Mouse (Mus musculus): ENCODE data around the gene Slitrk2. TPM values are rescaled to one million over a fixed set of nuclear protein-coding genes. Genes with fewer than 3 reads are reported as not detected.

Gene Slitrk2
- polyA plus RNA-seq (2012): not detected in 2 replicates

DNA sequence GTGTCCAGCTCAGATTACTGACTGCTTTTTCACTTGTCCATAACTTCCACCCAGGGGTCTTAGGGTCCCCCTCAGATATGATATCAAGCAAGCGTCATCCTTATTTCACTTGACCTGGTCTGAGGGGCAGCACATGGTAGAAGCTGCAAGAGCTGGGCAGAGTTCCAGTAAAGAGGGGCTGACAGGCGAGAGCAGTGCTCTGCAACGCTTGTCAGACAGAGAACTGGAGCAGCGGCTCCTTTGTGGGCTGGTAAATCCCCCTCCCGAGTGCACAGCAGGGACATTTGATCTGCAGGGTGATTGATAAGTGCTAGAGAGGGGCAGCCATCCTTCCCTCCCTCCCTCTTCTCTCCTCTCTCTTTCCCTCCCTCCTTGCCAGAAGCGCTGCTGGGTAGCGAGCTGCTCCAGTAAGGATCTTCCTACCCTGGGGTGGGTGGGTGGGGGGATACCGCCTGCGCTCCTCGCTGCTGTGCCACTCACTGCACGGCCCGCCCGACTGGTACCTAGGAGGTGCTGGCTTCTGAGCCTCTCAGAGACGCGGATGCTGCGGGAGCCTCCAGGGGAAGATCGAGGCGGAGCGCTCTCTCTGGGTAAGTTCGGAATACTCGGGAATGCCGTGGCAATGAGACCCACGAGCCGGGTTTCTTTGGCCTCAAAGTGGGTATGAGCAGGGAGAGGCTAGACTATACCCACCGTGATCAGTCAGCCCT lies at the start of gene Slitrk2:
TSS of gene Slitrk2 (plus strand) at position 408 of the 710 bp plus-strand sequence.

Data from megakaryocyte-erythroid progenitor cell, adult 5 weeks (primary cell).